Mouse (Mus musculus): ENCODE data around the gene Spon2.

GRCm38 (mm10) chr5:33207136-33207535 lies 11.1 kb downstream of the Spon2 start:
- TF ChIP-seq CTCF (IDR thresholded peaks at IDR 0.05; ENCODE audit: extremely low read depth, insufficient read depth, insufficient read length, insufficient replicate concordance) = no peak
- no peak for TF ChIP-seq POLR2A (IDR thresholded peaks at IDR 0.05; ENCODE audit: low read depth, low read length)

Data from spleen, adult 2 months (tissue).